Mouse (Mus musculus): ENCODE results near the gene Aspdh.

Aspdh gene

DNA sequence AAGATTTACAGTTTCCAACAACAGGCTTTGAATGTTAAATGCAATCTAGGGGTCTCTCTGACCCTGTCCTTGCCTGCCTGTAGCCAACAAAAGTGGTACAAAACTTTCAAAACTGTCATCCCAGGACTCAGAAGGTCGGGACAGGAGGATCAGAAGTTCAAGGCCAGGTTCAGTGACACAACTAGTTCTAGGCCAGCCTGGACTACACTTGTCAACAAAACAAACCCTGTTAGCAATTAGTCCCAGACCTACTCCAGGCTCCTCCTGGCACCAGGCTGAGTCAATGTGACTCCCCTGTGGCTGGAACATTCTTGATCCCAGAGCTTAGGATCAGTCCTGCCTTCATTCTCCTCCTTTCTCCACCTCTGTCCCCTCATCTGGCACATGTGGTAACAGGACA is 33.7 kb downstream of the Aspdh start:
- DNase-seq (ENCODE audit: low read depth): no peak

GRCm38 (mm10) chr7:44500046-44500445 is 34.9 kb downstream of the Aspdh start:
- DNase-seq (ENCODE audit: low read depth): no peak

GRCm38 (mm10) chr7:44501563-44502115 is 36.4 kb downstream of the Aspdh start:
- peak; percentile 50 for DNase-seq (ENCODE audit: low read depth)

DNA sequence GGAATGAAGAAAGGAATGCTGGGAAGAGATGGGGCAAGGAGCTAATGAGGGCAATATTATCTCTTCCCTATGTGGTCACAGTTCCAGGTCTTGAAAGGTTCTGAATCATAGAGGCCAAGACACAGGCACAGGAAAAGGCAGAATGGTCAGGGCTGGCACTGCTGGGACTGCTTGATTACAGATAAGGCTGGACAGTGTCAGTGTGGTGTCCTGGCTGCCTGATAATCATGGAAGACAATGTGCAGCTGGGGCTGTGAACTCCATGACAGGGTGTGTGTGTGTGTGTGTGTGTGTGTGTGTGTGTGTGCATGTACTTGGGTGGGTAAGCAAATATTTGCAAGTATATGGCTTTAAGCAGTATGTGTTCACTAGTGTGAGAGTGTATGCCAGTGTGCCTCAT is 42.3 kb downstream of the Aspdh start:
- no peak for DNase-seq (ENCODE audit: low read depth)

All from c-Kit-positive CD71-positive TER-119-negative erythroid progenitor cells, embryonic 14.5 days (primary cell).